Mouse (Mus musculus) heart, postnatal 14 days (tissue): ENCODE data around the gene Gps1. TPM values are rescaled to one million over a fixed set of nuclear protein-coding genes. Genes with fewer than 3 reads are reported as not detected.
A peak's percentile ranks its signal among the peaks of the same experiment; 100 is the strongest.
"Not testable (repeated sequence)": the region's sequence is repeated elsewhere in the genome, so short reads cannot be mapped to it uniquely, and the experiment has no call there.

ENCODE experiments used
- DNase-seq, 2 experiments: peaks; one replicate each; pipeline ENCODE4 v3.0.0; 2021 to 2022
- intact Hi-C: fragments of 180-260 bp; cut with DNase I; formaldehyde crosslinking; loops from one replicate; pipeline ENCODE4 v1.15.1; 2025
- total RNA-seq, 2 experiments: library from RNA; stranded (reverse); gene quantifications; 2 replicates each; pipeline ENCODE4 v1.2.3; 2021

The Gps1 gene
- total RNA-seq, 2 experiments from 2014 or later: 56.9 to 57.5 TPM

DNA sequence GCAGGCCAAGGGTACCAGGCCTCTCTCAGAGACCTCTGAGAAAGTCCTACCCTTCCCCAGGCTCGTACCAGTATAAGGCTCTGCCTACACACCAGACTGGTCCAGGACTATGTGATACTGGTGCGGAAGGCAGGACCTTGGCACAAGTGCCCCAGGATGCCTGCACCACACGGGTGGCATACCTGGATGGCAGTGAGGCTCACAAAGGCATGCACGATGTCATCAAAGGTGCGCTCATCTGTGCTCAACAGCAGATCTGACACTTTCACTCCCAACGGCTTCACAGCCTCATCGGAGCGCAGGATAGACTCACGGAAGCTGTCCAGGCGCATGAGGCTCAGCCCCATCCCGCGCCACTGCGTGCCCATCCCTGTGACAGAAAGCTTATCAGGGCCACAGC, 34.2 kb downstream of the Gps1 start:
- no peak for DNase-seq
- intact Hi-C loops: no loop called here

DNA sequence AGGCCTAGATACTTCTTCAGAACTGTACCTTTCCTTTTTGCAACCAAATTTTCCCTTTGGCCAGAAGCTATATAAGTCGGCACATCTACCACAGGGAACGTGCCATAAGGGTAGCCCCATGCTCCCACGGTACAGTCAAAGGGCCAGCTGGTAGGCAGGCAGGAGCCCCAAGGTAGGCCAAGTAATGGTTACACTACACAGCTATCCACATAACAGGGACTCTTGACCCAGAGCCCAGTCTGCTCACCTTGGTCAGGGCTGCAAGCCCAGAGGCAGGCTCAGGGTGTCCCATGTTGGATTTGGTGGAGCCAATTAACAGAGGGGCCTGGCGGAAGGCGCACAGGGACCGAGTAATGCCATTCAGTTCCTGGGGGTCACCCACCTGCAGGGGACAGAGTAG, 35.5 kb downstream of the Gps1 start:
- intact Hi-C loops: no loop called here
- no peak for DNase-seq

- intact Hi-C loops: loop anchor here (5.0 kb wide), 1 partner anchor 82 kb away; no protein-coding TSS in a partner anchor
- no peak for DNase-seq
Observed at GRCm38 (mm10) chr11:120820546-120820945, 36.5 kb downstream of the Gps1 start.

DNA sequence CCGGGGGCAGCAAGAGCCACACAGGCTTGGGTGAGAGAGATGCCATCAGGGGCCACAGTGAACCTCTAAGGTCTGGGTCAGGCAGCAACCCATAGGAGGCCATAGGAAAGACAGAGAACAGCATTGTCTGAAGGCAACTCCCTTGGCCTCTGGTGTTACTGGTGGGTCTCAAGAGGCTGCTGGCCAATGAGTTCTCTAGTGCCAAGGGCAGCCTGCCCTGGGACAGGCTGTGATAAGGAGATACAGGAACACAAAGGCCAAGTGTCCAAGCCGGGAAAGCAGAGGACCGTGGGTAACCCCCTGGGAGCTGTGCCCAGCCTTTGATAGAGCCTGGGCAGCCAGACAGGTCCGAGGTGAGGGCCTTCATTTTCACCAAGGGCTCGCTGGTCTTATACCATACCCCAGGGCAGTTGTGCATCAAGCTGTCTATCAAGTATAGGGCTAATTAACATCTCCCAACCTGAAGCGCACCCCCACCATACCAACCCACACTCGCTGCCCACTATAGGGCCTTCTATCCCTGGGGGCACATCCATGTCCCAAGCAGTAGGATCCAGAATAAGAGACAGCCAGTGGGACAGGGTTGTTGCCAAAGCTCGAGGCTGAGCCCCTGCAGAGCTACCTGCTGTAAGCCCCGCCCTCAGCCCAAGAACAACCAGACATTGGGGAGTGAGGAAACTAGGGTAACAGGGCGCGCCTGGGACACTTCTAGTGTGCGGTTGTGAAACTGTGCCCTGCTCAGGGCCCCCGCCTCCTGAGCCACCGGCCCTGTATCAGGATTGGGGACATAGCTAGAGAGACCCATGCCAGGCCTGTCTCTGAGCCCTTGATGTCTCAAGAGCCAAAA, 37.2 kb downstream of the Gps1 start:
- intact Hi-C loops: loop anchor here (5.0 kb wide), 1 partner anchor 81 kb away; no protein-coding TSS in a partner anchor
- DNase-seq: peak; percentile 38 to 56

DNA sequence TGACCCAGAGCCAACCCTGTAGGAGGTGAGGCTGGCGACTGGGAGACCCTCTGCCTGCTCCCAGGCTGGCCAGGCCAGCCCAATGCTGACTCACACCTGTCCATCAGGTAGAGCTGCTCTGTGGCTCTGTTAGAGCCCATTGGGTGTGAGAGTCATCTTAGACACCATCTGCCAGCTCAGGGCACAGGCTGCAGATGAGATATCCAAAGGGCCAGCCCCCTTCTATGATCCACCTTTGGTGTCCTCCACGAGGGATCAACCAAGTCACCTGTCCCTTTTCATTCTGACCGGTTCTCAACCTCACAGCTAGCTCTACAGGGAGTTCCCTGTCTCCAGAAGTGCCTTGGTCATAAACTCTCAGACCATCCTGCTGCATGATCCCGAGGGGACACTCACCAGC, 38.2 kb downstream of the Gps1 start:
- intact Hi-C loops: loop anchor here (5.0 kb wide), 1 partner anchor 80 kb away; no protein-coding TSS in a partner anchor
- no peak for DNase-seq

GRCm38 (mm10) chr11:120822831-120823550, 38.9 kb downstream of the Gps1 start:
- intact Hi-C loops: loop anchor here (5.0 kb wide), 1 partner anchor 79 kb away; no protein-coding TSS in a partner anchor
- peak; percentile 20 to 28 for DNase-seq

DNA sequence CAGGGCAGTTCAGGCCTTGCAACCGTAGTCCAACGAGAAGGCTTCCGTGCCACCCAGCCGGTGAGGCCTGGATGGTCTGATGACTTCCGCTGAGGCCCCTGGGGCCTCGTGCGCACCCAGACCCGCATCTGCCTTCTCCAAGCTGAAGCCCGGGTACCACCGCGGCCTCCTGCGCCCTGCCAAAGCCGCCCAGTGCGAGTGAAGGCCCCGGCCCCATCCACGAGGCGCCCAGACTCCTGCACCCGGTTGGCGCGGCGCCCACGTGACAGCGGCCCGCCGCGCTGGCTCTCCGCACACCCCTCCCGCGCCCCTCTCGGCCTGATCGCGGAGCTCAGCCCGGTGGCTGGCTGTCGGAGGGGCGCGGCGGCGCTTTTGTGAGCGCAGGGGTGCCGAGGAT, 39.5 kb downstream of the Gps1 start:
- no peak for DNase-seq
- intact Hi-C loops: loop anchor here (5.0 kb wide), 1 partner anchor 79 kb away; no protein-coding TSS in a partner anchor

- intact Hi-C loops: loop anchor here (2.0 to 5.0 kb wide), 2 partner anchors 78 to 167 kb away; partner anchors contain the start of gene Csnk1d
- DNase-seq: peak; percentile 96
Observed at GRCm38 (mm10) chr11:120823956-120824786, 40.1 kb downstream of the Gps1 start, which contains the start of gene Fasn. Gene Fasn, minus strand, starts transcription at chr11:120824547.

- DNase-seq: no peak
- intact Hi-C loops: loop anchor here (2.0 to 5.0 kb wide), 2 partner anchors 77 to 166 kb away; partner anchors contain the start of gene Csnk1d
Observed at GRCm38 (mm10) chr11:120824787-120825288, 40.8 kb downstream of the Gps1 start.

GRCm38 (mm10) chr11:120825289-120825863, 41.3 kb downstream of the Gps1 start:
- intact Hi-C loops: loop anchor here (2.0 kb wide), 1 partner anchor 165 kb away; the partner anchor contains the start of gene Csnk1d
- DNase-seq: peak in 1 of 2 experiments; percentile 22

GRCm38 (mm10) chr11:120826016-120826953, 42.2 kb downstream of the Gps1 start:
- intact Hi-C loops: no loop called here
- DNase-seq: no peak

GRCm38 (mm10) chr11:120828416-120828815, 44.3 kb downstream of the Gps1 start:
- DNase-seq: no peak
- intact Hi-C loops: no loop called here

GRCm38 (mm10) chr11:120829757-120830532, 45.9 kb downstream of the Gps1 start:
- intact Hi-C loops: no loop called here
- no peak for DNase-seq

- intact Hi-C loops: no loop called here
- no peak for DNase-seq
Observed at GRCm38 (mm10) chr11:120830686-120831085, 46.6 kb downstream of the Gps1 start.

DNA sequence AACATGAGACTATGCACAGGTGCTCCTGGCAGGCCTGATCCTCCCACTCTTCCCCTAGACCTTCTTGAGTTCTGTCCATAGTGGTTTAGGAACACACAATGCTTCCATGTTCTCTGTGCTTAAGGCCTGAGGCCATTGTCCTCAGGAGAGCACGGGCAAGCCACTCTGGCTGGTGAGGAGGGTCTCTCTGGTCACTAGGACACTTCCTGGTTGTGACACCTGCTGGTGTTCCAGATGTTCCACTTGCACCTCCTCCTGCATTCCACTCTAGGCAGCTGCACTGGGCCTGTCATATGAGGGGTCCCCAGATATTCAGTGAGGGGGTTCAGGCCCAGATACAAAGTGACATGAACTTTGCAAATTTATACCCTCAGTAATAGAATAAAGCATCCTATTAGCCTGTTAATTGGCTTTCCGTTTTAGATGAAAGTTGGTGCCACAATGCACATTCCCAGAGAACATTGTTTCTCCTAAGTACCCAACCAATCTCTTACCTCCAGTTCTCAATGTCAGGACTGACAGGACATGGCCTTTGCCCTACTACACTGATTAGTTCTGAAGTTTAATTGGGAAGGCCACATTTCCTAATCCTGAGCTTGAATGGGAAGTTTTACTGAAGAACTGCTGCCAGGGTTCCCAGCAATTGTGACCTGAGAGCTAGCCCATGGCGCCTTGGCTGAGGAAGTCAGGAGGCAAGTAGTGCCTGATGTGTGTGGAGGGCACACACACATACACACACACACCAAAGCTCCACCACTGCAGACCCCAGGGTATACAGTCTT, 47.8 kb downstream of the Gps1 start:
- intact Hi-C loops: no loop called here
- no peak for DNase-seq

- DNase-seq, intact Hi-C loops: not testable (repeated sequence)
Observed at GRCm38 (mm10) chr11:120832962-120833361, 48.9 kb downstream of the Gps1 start.
